Mouse (Mus musculus): Measurements from ENCODE around the gene Dscaml1.

The Dscaml1 gene

GRCm38 (mm10) chr9:45412287-45412686 is 14.1 kb upstream of the Dscaml1 start:
- peak; percentile 97 for DNase-seq (ENCODE audit: low spot score)

GRCm38 (mm10) chr9:45412700-45413477 is 13.5 kb upstream of the Dscaml1 start:
- DNase-seq (ENCODE audit: low spot score) = no peak

GRCm38 (mm10) chr9:45413478-45414140 is 12.8 kb upstream of the Dscaml1 start:
- peak; percentile 81 for DNase-seq (ENCODE audit: low spot score)

GRCm38 (mm10) chr9:45415912-45416311 is 10.5 kb upstream of the Dscaml1 start:
- peak; percentile 82 for DNase-seq (ENCODE audit: low spot score)

- peak; percentile 75 for DNase-seq (ENCODE audit: low spot score)
Measured at GRCm38 (mm10) chr9:45417245-45417644, 9.2 kb upstream of the Dscaml1 start.

GRCm38 (mm10) chr9:45418252-45418651 is 8.2 kb upstream of the Dscaml1 start:
- no peak for DNase-seq (ENCODE audit: low spot score)

- DNase-seq (ENCODE audit: low spot score) = no peak
Measured at GRCm38 (mm10) chr9:45421209-45421608, 5.2 kb upstream of the Dscaml1 start.

- no peak for DNase-seq (ENCODE audit: low spot score)
Measured at GRCm38 (mm10) chr9:45422761-45423298, 3.6 kb upstream of the Dscaml1 start.

- no peak for DNase-seq (ENCODE audit: low spot score)
Measured at GRCm38 (mm10) chr9:45429392-45429791, 3.0 kb downstream of the Dscaml1 start.

- peak; percentile 57 for DNase-seq (ENCODE audit: low spot score)
Measured at GRCm38 (mm10) chr9:45429951-45430697, 3.7 kb downstream of the Dscaml1 start.

GRCm38 (mm10) chr9:45430698-45430959 is 4.2 kb downstream of the Dscaml1 start:
- DNase-seq (ENCODE audit: low spot score) = no peak

- no peak for DNase-seq (ENCODE audit: low spot score)
Measured at GRCm38 (mm10) chr9:45431150-45431549, 4.7 kb downstream of the Dscaml1 start.

GRCm38 (mm10) chr9:45432639-45433038 is 6.2 kb downstream of the Dscaml1 start:
- no peak for DNase-seq (ENCODE audit: low spot score)

- no peak for DNase-seq (ENCODE audit: low spot score)
Measured at GRCm38 (mm10) chr9:45433119-45433518, 6.7 kb downstream of the Dscaml1 start.

GRCm38 (mm10) chr9:45434171-45434570 is 7.7 kb downstream of the Dscaml1 start:
- no peak for DNase-seq (ENCODE audit: low spot score)

GRCm38 (mm10) chr9:45439025-45439424 is 12.6 kb downstream of the Dscaml1 start:
- no peak for DNase-seq (ENCODE audit: low spot score)

- no peak for DNase-seq (ENCODE audit: low spot score)
Measured at GRCm38 (mm10) chr9:45440083-45440784, 13.8 kb downstream of the Dscaml1 start.

GRCm38 (mm10) chr9:45444251-45444798 is 17.9 kb downstream of the Dscaml1 start:
- DNase-seq (ENCODE audit: low spot score) = no peak

GRCm38 (mm10) chr9:45449658-45450057 is 23.2 kb downstream of the Dscaml1 start:
- no peak for DNase-seq (ENCODE audit: low spot score)

GRCm38 (mm10) chr9:45451346-45451745 is 24.9 kb downstream of the Dscaml1 start:
- no peak for DNase-seq (ENCODE audit: low spot score)

GRCm38 (mm10) chr9:45454032-45454431 is 27.6 kb downstream of the Dscaml1 start:
- no peak for DNase-seq (ENCODE audit: low spot score)
